Mouse (Mus musculus) neural tube, embryonic 14.5 days (tissue): Measurements from ENCODE around the gene Hcrt. TPM values are rescaled to one million over a fixed set of nuclear protein-coding genes. Genes with fewer than 3 reads are reported as not detected.

Source experiments
- ATAC-seq: fragments of 200-750 bp; cut with Nextera tagmentation; 2 replicates; pipeline ENCODE4 v1.8.0; 2017; ENCODE audit warnings: low read depth, mild to moderate bottlenecking, moderate TSS enrichment, moderate library complexity
- H3K27ac ChIP-seq: fragments of 300-500 bp; sonication (generic); 2 replicates; pipeline ENCODE4 v1.5.1; 2014; ENCODE audit warnings: low read depth, mild to moderate bottlenecking, control low read depth, low read length, moderate library complexity, mixed read lengths
- H3K27me3 ChIP-seq: fragments of 300-500 bp; sonication (generic); 2 replicates; pipeline ENCODE4 v1.6.1; 2014; ENCODE audit warnings: low read length; ENCODE audit not compliant: control insufficient read depth, insufficient read depth
- H3K36me3 ChIP-seq: fragments of 300-500 bp; sonication (generic); 2 replicates; pipeline ENCODE4 v1.6.1; 2014; ENCODE audit warnings: low read length, mixed read lengths; ENCODE audit not compliant: control insufficient read depth, insufficient read depth
- H3K4me1 ChIP-seq: fragments of 300-500 bp; sonication (generic); 2 replicates; pipeline ENCODE4 v1.6.1; 2014; ENCODE audit warnings: low read length; ENCODE audit not compliant: control insufficient read depth, insufficient read depth
- H3K4me2 ChIP-seq: fragments of 300-500 bp; sonication (generic); 2 replicates; pipeline ENCODE4 v1.6.1; 2014; ENCODE audit warnings: mild to moderate bottlenecking, low read depth, low read length, control low read depth
- H3K4me3 ChIP-seq: fragments of 300-500 bp; sonication (generic); 2 replicates; pipeline ENCODE4 v1.5.1; 2014; ENCODE audit warnings: low read depth, low read length, control low read depth, mixed read lengths
- H3K9ac ChIP-seq: fragments of 300-500 bp; sonication (generic); replicated peaks from 2 replicates; pipeline ENCODE4 v1.6.1; 2014; ENCODE audit warnings: low read depth, mild to moderate bottlenecking, control low read depth, low read length, mixed read lengths
- H3K9me3 ChIP-seq: fragments of 300-500 bp; sonication (generic); 2 replicates; pipeline ENCODE4 v1.6.1; 2016; ENCODE audit warnings: low read length; ENCODE audit not compliant: control insufficient read depth
- WGBS: fragments of 180-500 bp; shearing (Covaris S2); extraction: QIAGEN DNeasy Blood & Tissue Kit; methylation state at CpG from one replicate; pipeline ENCODE4 v1.1.7; 2014; 5-methylcytosine and 5-hydroxymethylcytosine counted together
- polyA plus RNA-seq: library from polyadenylated mRNA; unstranded; fragments of >200 nt; fragmentation: Nextera tagmentation; extraction: Ambion mirVana; gene quantifications from 2 replicates; pipeline ENCODE4 v1.2.1, GENCODE M21; 2014

Gene Hcrt
- polyA plus RNA-seq, 1 experiment from 2014 or later, result 0.51 TPM

GRCm38 (mm10) chr11:100735954-100736745 lies 26.6 kb downstream of the Hcrt start:
- no peak for ATAC-seq

DNA sequence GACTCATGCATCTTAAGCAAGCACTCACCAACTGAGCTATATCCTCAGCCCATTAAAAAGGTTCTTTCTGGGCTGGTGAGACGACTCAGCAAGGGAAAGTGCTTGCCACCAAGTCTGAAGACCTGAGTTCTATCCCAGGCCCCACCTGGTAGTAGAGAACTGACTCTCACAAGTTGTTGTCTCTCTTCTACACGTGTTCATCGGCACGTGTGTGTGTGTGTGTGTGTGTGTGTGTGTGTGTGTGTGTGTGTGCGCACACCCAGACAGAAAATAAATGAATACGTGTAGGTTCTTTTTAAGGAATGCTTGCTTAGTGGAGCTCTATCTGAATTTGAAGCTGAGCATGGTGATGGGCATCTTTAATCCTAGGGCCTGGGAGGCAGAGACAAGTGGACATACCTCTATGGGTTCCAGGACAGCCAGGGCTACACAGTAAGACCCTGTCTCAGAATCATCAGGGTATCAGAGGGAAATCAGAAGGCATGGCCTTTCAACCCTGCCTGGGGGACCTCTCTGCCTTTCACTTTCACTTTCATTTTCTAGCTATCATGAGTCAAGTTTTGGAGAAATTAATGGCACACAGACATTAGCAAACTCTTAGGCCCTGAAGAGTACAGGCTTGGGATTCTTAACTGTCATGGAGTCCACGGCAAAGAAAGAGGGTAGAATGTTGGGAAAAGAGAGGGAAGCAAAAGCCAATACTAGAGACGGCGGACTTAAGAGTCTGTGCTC lies 27.4 kb downstream of the Hcrt start:
- H3K9ac ChIP-seq, result no peak overlapping the region
- ATAC-seq, result no peak
- peak overlapping the region; percentile 1; the same call in 1 of the 2 replicates for H3K4me2 ChIP-seq
- no peak overlapping the region for H3K27ac ChIP-seq
- peaks cover 17% of the 10 kb centered on the region for H3K4me1 ChIP-seq
- H3K27me3 ChIP-seq, result no peaks in the 10 kb centered on the region
- no peak overlapping the region for H3K4me3 ChIP-seq
- no peaks in the 10 kb centered on the region for H3K9me3 ChIP-seq
- WGBS, result 95% methylated on average over 9 of the region's 9 CpGs
- H3K36me3 ChIP-seq, result no peaks in the 10 kb centered on the region

More at GRCm38 (mm10) chr11:100735954-100736745, 26.6 kb downstream of the Hcrt start:
- H3K4me3 ChIP-seq, result no peak overlapping the region; the same call in 1 of the 2 replicates
- H3K9me3 ChIP-seq, result no peaks in the 10 kb centered on the region
- H3K9ac ChIP-seq, result no peak overlapping the region
- no peaks in the 10 kb centered on the region for H3K27me3 ChIP-seq
- no peak overlapping the region for H3K27ac ChIP-seq
- H3K4me2 ChIP-seq, result peak overlapping the region; percentile 78; the same call in 1 of the 2 replicates
- H3K36me3 ChIP-seq, result 0 out of 2 replicates have a peak, but pooled peaks cover 3% of the 10 kb centered on the region
- H3K4me1 ChIP-seq, result peaks cover 17% of the 10 kb centered on the region
- WGBS, result 80% methylated on average over 14 of the region's 14 CpGs

DNA sequence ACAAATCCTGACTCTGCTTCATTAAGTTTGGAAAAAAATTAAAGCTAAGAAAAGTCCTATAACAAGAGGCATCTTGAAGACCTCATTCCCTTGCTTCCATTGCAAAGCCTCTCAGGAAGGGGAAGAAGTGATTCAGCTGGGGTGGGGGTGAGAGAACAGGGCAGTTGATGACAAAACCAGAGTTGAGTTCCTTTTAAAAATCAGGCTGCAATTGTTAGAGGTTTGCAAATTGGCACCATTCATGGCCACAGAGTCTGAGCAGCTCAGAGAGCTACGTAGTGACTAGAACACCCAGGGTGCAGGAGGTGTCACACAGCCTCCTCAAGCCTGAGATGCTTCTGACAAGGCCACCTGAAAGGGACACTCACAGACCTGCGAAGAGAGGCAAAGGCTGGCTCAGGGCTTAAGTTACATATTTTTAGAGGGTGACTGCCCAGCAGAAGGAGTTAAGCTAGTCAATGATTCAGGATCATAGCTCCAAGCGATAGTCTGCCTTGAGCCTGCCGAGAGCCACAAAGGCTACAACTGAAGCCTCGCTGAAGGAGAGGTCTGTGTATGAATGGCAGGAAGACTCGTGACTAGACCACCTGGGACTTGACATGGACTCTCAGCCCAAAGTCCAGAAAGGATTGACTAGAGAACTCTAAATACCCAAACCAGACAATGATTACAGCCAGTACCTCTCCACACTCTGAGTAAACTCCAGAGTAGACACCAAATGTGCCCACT lies 32.1 kb downstream of the Hcrt start:
- 91% methylated on average over 6 of the region's 6 CpGs for WGBS
- no peaks in the 10 kb centered on the region for H3K27me3 ChIP-seq
- H3K36me3 ChIP-seq, result 0 out of 2 replicates have a peak, but pooled peaks cover 3% of the 10 kb centered on the region
- no peaks in the 10 kb centered on the region for H3K9me3 ChIP-seq
- no peak overlapping the region for H3K4me2 ChIP-seq
- H3K4me3 ChIP-seq, result no peak overlapping the region
- no peak overlapping the region for H3K9ac ChIP-seq
- no peak overlapping the region for H3K27ac ChIP-seq
- H3K4me1 ChIP-seq, result no peaks in the 10 kb centered on the region
- no peak for ATAC-seq

DNA sequence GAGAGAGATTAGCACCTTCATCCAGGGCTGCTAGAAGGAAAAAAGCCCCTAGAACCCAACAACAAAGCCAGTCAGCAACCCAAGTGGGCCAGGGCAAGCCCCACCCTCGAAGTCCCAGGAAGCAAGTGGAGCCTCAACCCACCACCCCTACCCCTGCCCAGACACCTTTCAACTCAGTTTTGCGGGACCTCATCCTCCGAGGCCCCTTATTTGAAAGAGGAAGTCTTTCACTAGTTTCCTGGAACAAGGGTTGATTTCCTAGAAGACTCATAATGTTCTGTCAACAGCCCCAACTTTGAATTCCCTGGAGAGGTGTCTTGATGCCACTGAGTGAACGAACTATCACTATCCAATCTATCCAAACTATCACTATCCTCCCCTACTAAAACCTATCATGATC lies 32.8 kb downstream of the Hcrt start:
- Histone ChIP-seq H3K4me2 (no peak overlapping the region), H3K9me3 (no peaks in the 10 kb centered on the region), H3K4me3 (no peak overlapping the region), H3K36me3 (0 out of 2 replicates have a peak, but pooled peaks cover 3% of the 10 kb centered on the region), H3K9ac (no peak overlapping the region), H3K27ac (no peak overlapping the region), H3K27me3 (no peaks in the 10 kb centered on the region), H3K4me1 (no peaks in the 10 kb centered on the region)
- WGBS, result 94% methylated on average over 4 of the region's 4 CpGs
- ATAC-seq, result no peak

DNA sequence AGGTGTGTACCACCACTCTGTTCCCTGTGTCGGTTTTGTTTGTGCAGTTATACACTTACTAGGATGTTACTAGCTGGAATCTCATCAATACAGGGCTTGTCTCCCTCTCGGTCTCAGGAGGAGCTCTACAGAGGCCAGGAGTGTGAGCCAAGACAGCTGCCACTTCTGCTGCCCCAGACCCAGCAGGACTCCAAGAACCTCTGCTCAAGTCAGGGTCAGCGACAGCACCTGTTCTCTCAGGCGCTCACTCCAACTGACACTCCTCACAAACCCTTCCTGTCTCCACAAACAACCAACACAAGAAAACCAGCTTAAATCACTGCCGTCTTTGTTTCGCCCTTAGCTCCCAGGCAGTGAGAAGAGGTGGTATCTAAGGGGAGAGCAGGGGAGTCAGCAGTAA lies 34.1 kb downstream of the Hcrt start:
- WGBS, result 82% methylated on average over 6 of the region's 6 CpGs
- H3K4me3 ChIP-seq, result no peak overlapping the region
- no peaks in the 10 kb centered on the region for H3K9me3 ChIP-seq
- no peaks in the 10 kb centered on the region for H3K27me3 ChIP-seq
- 0 out of 2 replicates have a peak, but pooled peaks cover 3% of the 10 kb centered on the region for H3K36me3 ChIP-seq
- H3K4me1 ChIP-seq, result no peaks in the 10 kb centered on the region
- no peak overlapping the region for H3K27ac ChIP-seq
- H3K4me2 ChIP-seq, result no peak overlapping the region
- H3K9ac ChIP-seq, result no peak overlapping the region
- no peak for ATAC-seq

GRCm38 (mm10) chr11:100727201-100727600 lies 35.5 kb downstream of the Hcrt start:
- Histone ChIP-seq H3K9me3 (no peaks in the 10 kb centered on the region), H3K4me2 (no peak overlapping the region), H3K27ac (no peak overlapping the region), H3K4me1 (no peaks in the 10 kb centered on the region; the same call in 1 of the 2 replicates), H3K9ac (no peak overlapping the region), H3K36me3 (0 out of 2 replicates have a peak, but pooled peaks cover 3% of the 10 kb centered on the region), H3K4me3 (no peak overlapping the region), H3K27me3 (no peaks in the 10 kb centered on the region)
- WGBS, result 93% methylated on average over 3 of the region's 3 CpGs
- ATAC-seq, result no peak

GRCm38 (mm10) chr11:100724919-100725512 lies 37.7 kb downstream of the Hcrt start:
- Histone ChIP-seq H3K27ac (no peak overlapping the region), H3K4me2 (no peak overlapping the region), H3K4me1 (no peaks in the 10 kb centered on the region; the same call in 1 of the 2 replicates), H3K9ac (no peak overlapping the region), H3K4me3 (no peak overlapping the region), H3K27me3 (no peaks in the 10 kb centered on the region), H3K9me3 (no peaks in the 10 kb centered on the region), H3K36me3 (0 out of 2 replicates have a peak, but pooled peaks cover 3% of the 10 kb centered on the region)
- no peak for ATAC-seq
- 56% methylated on average over 5 of the region's 5 CpGs for WGBS

GRCm38 (mm10) chr11:100722493-100723028 lies 40.2 kb downstream of the Hcrt start:
- no peak overlapping the region for H3K9ac ChIP-seq
- H3K9me3 ChIP-seq, result no peaks in the 10 kb centered on the region
- H3K4me2 ChIP-seq, result no peak overlapping the region
- ATAC-seq, result no peak
- peaks cover 14% of the 10 kb centered on the region for H3K36me3 ChIP-seq
- 55% methylated on average over 2 of the region's 2 CpGs for WGBS
- H3K4me3 ChIP-seq, result no peak overlapping the region
- H3K27ac ChIP-seq, result no peak overlapping the region
- H3K27me3 ChIP-seq, result no peaks in the 10 kb centered on the region
- H3K4me1 ChIP-seq, result no peaks in the 10 kb centered on the region; the same call in 1 of the 2 replicates
